ENCODE assay signal across 15 mouse cellular contexts in the genomic region with DNA sequence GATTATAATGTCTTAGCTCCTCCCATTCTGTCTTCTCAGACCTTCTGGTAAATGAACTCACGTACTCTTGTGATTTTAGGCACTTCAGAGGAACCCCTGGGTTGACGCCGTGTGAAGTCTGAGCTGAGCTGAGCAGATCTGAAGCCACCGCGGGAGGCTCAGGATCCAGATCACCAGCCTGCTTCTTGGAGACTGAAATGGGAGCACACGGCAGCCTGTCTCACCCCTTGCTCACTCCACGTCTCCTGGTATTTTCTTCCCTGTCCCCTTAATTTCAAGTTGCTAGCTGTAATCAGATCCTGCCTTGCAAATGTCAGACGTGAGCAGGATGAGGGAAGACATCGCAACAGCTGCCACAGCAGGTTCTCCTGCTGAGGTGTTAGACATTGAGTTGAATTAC.
DNase-seq lines count a peak whose midpoint lies in the region; ATAC-seq and TF ChIP-seq lines count a peak whose summit lies in the region.
"Had no signal": no experiment of that assay in that cellular context is flagged by ENCODE, and none has a peak within 500 bp of the region (broad histone marks: within the 10 kb centered on the region; RNA-seq: fewer than 3 reads in every experiment).

No protein-coding gene starts in this region.

- WGBS in heart, embryonic 14.5 days, result 18% methylated on average over 9 of the region's 9 CpGs
- 51% methylated on average over 9 of the region's 9 CpGs for WGBS in heart, adult 2 months
- 22% methylated on average over 9 of the region's 9 CpGs for WGBS in neural tube, embryonic 15.5 days

- peak overlapping the region; percentile 14; the same call in 1 of the 2 replicates for H3K4me2 ChIP-seq in heart, embryonic 14.5 days (ENCODE audit: low read length)
- H3K4me2 ChIP-seq in neural tube, embryonic 15.5 days, result 0 out of 2 replicates have a peak overlapping the region, but pooled peaks have one; percentile 5

- no peaks in the 10 kb centered on the region for H3K9me3 ChIP-seq in heart, embryonic 14.5 days (ENCODE audit: control insufficient read depth, low read length)
- no peaks in the 10 kb centered on the region for H3K9me3 ChIP-seq in neural tube, embryonic 15.5 days (replicated peaks)

- ATAC-seq in heart, embryonic 14.5 days (ENCODE audit: insufficient number of reproducible peaks, insufficient read depth, low FRiP score, low read depth), result no peak
- 0 out of 2 replicates have a peak, but pooled peaks have one; percentile 45 for ATAC-seq in neural tube, embryonic 15.5 days (ENCODE audit: low FRiP score)
- ATAC-seq: midbrain, embryonic 16.5 days had no signal

- intact Hi-C loops in heart, adult 2 months (cut with DNase I), result no loop called here
- intact Hi-C loops in gastrocnemius, adult 2 months (cut with DNase I), result loop anchor here (1.0 to 10.0 kb wide), 2 partner anchors 246 to 282 kb away; no protein-coding TSS in a partner anchor

- H3K4me1 ChIP-seq in heart, embryonic 14.5 days (ENCODE audit: control insufficient read depth in 2 of 2, insufficient read depth in 2 of 2, low read length in 2 of 2), result 0 out of 4 replicates have a peak, but pooled peaks cover 0 to 2% of the 10 kb centered on the region in 2 experiments
- H3K4me1 ChIP-seq in heart, adult 2 months (ENCODE audit: control insufficient read depth, insufficient read depth, low read length), result no peaks in the 10 kb centered on the region
- H3K4me1 ChIP-seq in neural tube, embryonic 15.5 days, result no peaks in the 10 kb centered on the region

- TF ChIP-seq POLR2A in heart, adult 2 months (IDR thresholded peaks at IDR 0.05; ENCODE audit: insufficient read depth, low read depth, low read length), result no peak

- H3K27ac ChIP-seq in heart, embryonic 14.5 days (replicated peaks in 1 of 2; ENCODE audit: control insufficient read depth in 1 of 2, insufficient read depth in 1 of 2, low read depth in 2 of 2, low read length in 2 of 2), result no peak overlapping the region
- H3K27ac ChIP-seq in heart, adult 2 months, result no peak overlapping the region
- H3K27ac ChIP-seq in neural tube, embryonic 15.5 days (replicated peaks), result no peak overlapping the region
- H3K27ac ChIP-seq in gastrocnemius, adult 2 months, result peak overlapping the region; percentile 96
- H3K27ac ChIP-seq: stomach, postnatal 0 days had no signal

- no peaks in the 10 kb centered on the region for H3K27me3 ChIP-seq in heart, embryonic 14.5 days (ENCODE audit: control insufficient read depth, insufficient read depth, low read length)
- no peaks in the 10 kb centered on the region for H3K27me3 ChIP-seq in heart, adult 2 months (ENCODE audit: control insufficient read depth, insufficient read depth, low read length)
- no peaks in the 10 kb centered on the region for H3K27me3 ChIP-seq in neural tube, embryonic 15.5 days (replicated peaks)
- H3K27me3 ChIP-seq: CH12.LX had no signal

- TF ChIP-seq EP300 in heart, adult 2 months (IDR thresholded peaks at IDR 0.05; ENCODE audit: insufficient read depth, low read depth, low read length), result no peak

- no peaks in the 10 kb centered on the region for H3K79me2 ChIP-seq in heart, adult 2 months (replicated peaks; ENCODE audit: control insufficient read depth, insufficient read depth, low read length)

- H3K36me3 ChIP-seq in heart, embryonic 14.5 days (ENCODE audit: control insufficient read depth, insufficient read depth, low read length), result no peaks in the 10 kb centered on the region
- no peaks in the 10 kb centered on the region for H3K36me3 ChIP-seq in heart, adult 2 months (ENCODE audit: control insufficient read depth, insufficient read depth, low read length)
- no peaks in the 10 kb centered on the region for H3K36me3 ChIP-seq in neural tube, embryonic 15.5 days

- no peak overlapping the region for H3K4me3 ChIP-seq in heart, embryonic 14.5 days (ENCODE audit: control insufficient read depth in 1 of 2, insufficient read depth in 1 of 2, low read depth in 1 of 2, low read length in 2 of 2)
- no peak overlapping the region for H3K4me3 ChIP-seq in heart, adult 2 months
- no peak overlapping the region for H3K4me3 ChIP-seq in neural tube, embryonic 15.5 days (replicated peaks)
- H3K4me3 ChIP-seq in gastrocnemius, adult 2 months, result peak overlapping the region; percentile 51

- TF ChIP-seq CTCF in heart, adult 2 months (IDR thresholded peaks at IDR 0.05), result no peak
- no peak for TF ChIP-seq CTCF in gastrocnemius, adult 2 months (IDR thresholded peaks at IDR 0.05)

- H3K9ac ChIP-seq in heart, embryonic 14.5 days (ENCODE audit: low read length), result no peak overlapping the region
- no peak overlapping the region for H3K9ac ChIP-seq in heart, adult 2 months (ENCODE audit: low read depth, low read length)
- H3K9ac ChIP-seq in neural tube, embryonic 15.5 days (replicated peaks), result no peak overlapping the region

- DNase-seq in heart, adult 2 months, result no peak
- no peak for DNase-seq in neural tube, embryonic 10.5 days (ENCODE audit: extremely low spot score, low spot score)
- DNase-seq in gastrocnemius, adult 2 months, result peak; percentile 78
- DNase-seq in thymus, postnatal 36 days, result no peak
- no peak for DNase-seq in right cerebral cortex, postnatal 36 days (ENCODE audit: low spot score in 2 of 2)
- DNase-seq: cerebellum, adult 9-10 months; kidney, adult 9 months; liver; lung, postnatal 14 days; right cerebral cortex, postnatal 4 days had no signal
